Mouse (Mus musculus) inflammation-experienced regulatory T-cells, adult 6 months (primary cell): ENCODE measurements around the gene Adat3. TPM values are rescaled to one million over a fixed set of nuclear protein-coding genes. Genes with fewer than 3 reads are reported as not detected.

Experiments used
- ATAC-seq: one replicate; pipeline ENCODE4 v1.8.0; 2017
- polyA plus RNA-seq, 3 experiments: library from polyadenylated mRNA; unstranded; fragments of 100-300 nt; shearing (Covaris generic); gene quantifications; one replicate each; pipeline ENCODE4 v1.2.1; 2017

Adat3 gene
- 1 to 10 TPM; 2.6 to 4.2 (median 3.1) TPM for polyA plus RNA-seq

GRCm38 (mm10) chr10:80602698-80603325, at the start of gene Adat3, which contains the start of gene Scamp4:
Adat3 (plus strand) TSS chr10:80602880.
Scamp4 (plus strand) TSS chr10:80602872.
- peak; percentile 85 for ATAC-seq

- no peak for ATAC-seq
These were observed 49.1 kb upstream of the Adat3 start for GRCm38 (mm10) chr10:80553575-80553974.

GRCm38 (mm10) chr10:80553997-80554396, 48.7 kb upstream of the Adat3 start:
- ATAC-seq: no peak

GRCm38 (mm10) chr10:80557346-80557965, 45.2 kb upstream of the Adat3 start:
- no peak for ATAC-seq

GRCm38 (mm10) chr10:80559431-80559830, 43.2 kb upstream of the Adat3 start:
- ATAC-seq: no peak

- ATAC-seq: no peak
These were observed 42.1 kb upstream of the Adat3 start for GRCm38 (mm10) chr10:80560621-80561020.

GRCm38 (mm10) chr10:80561116-80561944, 41.4 kb upstream of the Adat3 start, which contains the start of gene Rexo1:
Rexo1 (minus strand) TSS chr10:80561560.
- ATAC-seq: peak; percentile 92

GRCm38 (mm10) chr10:80566375-80567092, 36.1 kb upstream of the Adat3 start:
- ATAC-seq: peak; percentile 52

- ATAC-seq: no peak
These were observed 33.8 kb upstream of the Adat3 start for GRCm38 (mm10) chr10:80568876-80569275.

- ATAC-seq: no peak
These were observed 33.0 kb upstream of the Adat3 start for GRCm38 (mm10) chr10:80569664-80570066.

GRCm38 (mm10) chr10:80570419-80570818, 32.3 kb upstream of the Adat3 start:
- no peak for ATAC-seq

- no peak for ATAC-seq
These were observed 31.5 kb upstream of the Adat3 start for GRCm38 (mm10) chr10:80570871-80571836.

- no peak for ATAC-seq
These were observed 30.2 kb upstream of the Adat3 start for GRCm38 (mm10) chr10:80572477-80572876.

- ATAC-seq: no peak
These were observed 28.7 kb upstream of the Adat3 start for GRCm38 (mm10) chr10:80573944-80574343.

- ATAC-seq: no peak
These were observed 27.8 kb upstream of the Adat3 start for GRCm38 (mm10) chr10:80574896-80575295.

GRCm38 (mm10) chr10:80575925-80576324, 26.8 kb upstream of the Adat3 start:
- no peak for ATAC-seq

- ATAC-seq: no peak
These were observed 26.1 kb upstream of the Adat3 start for GRCm38 (mm10) chr10:80576351-80577194.

- peak; percentile 74 for ATAC-seq
These were observed 25.2 kb upstream of the Adat3 start, which contains the start of gene Klf16 for GRCm38 (mm10) chr10:80577195-80578130. Klf16 (minus strand) TSS chr10:80577321.

- ATAC-seq: peak; percentile 52
These were observed 24.4 kb upstream of the Adat3 start for GRCm38 (mm10) chr10:80578131-80578750.
